Mouse (Mus musculus) gonadal fat pad, adult 2 months (tissue): ENCODE measurements around the gene Spin1. TPM values are rescaled to one million over a fixed set of nuclear protein-coding genes. Genes with fewer than 3 reads are reported as not detected.

Source experiments
- DNase-seq: peaks from one replicate; pipeline ENCODE4 v3.0.0-alpha.2; 2012; ENCODE audit warnings: low read depth
- polyA plus RNA-seq: library from polyadenylated mRNA; depleted of rRNA; stranded (reverse); fragments of >200 nt; gene quantifications from 2 replicates; pipeline ENCODE4 v1.2.3, GENCODE M21; 2012

The Spin1 gene
- polyA plus RNA-seq, 1 experiment, result 26.5 TPM

DNA sequence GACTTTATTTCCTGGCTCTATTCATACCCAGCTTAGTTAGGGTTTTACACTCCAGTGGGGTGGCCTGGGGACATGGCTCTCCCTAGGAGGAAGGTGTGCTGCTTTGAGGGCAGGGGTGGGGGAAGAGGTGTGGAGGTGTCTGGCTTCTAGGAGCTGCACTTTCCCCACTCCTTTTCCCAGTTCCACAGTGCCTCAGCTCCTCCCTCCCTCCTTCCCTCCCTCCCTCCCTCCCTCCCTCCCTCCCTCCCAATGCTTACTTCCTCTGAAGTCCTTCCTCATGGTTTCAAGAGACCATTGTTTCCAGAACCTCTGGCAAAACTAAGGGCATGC lies 37.0 kb downstream of the Spin1 start:
- no peak for DNase-seq

GRCm38 (mm10) chr13:51147106-51147505 lies 46.4 kb downstream of the Spin1 start:
- no peak for DNase-seq

DNA sequence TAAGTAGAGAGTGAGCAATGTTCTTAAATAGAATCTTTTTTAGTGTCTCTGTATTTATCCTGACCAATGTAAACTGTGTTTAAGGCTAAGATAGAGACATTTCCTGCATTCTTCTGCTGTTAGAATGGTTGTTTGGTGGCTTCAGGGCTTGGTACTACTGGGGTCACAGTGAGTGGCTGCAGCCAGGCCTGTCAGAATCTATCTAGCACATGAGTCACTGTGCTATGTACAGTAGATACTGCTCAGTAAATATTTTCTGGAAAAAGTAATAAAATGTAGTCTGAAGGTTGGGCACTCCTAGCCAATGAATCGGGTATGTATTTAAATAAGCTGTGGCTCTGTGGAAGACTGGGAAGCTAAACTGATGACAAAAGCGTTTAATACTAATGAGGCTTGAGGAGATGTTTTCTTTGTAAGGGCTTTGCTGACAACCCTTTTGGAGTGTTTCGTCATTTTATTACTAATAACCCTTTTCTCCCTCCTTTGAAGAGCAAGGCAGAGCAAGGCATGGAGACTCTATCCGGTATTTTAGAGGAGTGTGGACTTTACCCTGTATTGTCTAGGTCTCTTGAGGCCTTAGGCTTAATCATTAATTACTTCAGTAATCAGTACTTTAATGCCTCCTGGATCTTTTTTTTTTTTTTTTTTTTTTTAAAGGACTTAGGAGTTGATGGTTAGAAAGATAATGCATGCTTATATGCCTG lies 52.4 kb downstream of the Spin1 start:
- no peak for DNase-seq

GRCm38 (mm10) chr13:51153670-51154030 lies 53.0 kb downstream of the Spin1 start:
- DNase-seq, result no peak

DNA sequence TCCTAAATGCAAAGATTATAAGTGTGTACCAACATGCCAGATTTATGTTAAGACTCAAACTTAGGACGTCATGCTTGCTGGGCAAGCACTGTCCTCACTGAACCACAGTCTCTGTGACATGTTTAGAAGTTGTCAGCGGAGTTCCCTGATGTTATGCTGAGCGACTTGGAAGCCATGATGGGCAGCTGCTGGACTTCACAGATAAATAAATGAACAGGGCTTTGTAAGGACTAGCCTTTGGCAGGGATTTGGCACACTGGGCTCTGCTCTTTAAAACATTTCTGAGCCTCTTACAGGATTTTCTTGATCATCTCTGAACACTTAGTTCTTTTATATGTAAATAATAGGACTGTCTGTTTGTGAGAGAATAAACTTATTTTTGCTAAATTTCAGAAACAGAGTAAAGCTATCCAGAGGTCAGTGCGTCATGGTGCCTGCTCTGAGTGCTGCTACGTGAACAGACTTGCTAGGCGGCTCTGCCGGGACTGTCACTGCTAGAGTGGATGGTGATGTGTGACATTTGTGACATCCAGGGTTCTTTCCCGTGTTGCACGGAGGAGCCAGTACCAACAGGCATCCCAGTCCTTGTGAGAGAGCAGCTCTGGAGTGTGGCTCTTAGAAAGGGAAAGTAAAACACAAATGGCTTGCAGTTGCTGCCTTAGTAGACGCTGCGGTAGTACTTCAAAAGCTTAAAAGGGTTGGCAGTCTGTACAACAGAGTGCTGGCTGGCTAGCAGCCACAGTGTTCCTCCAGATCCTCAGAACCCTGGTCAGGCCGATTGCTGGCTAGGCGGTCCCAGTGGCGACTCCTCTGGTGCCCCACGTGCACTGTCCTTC lies 54.7 kb downstream of the Spin1 start:
- DNase-seq, result no peak

DNA sequence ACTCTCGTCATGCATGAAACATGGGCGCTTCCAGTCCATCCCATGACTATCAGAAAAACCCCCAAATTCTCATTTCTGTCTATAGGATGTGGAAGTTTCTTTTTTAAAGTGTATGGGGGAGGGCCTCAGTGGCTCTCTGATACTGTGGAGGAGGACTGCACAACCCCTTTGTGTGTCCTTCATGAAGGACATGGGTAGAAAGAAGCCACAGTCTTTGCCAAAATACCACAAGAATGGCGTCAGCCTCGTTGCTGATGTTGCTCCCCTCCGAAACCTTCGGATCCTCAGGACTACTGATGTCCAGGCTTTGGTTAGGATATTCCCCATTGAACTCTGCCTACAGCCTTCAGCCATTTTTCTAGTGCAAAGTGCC lies 55.3 kb downstream of the Spin1 start:
- no peak for DNase-seq

- DNase-seq, result no peak
Observed at GRCm38 (mm10) chr13:51157291-51157690, 56.6 kb downstream of the Spin1 start.

GRCm38 (mm10) chr13:51161672-51162071 lies 61.0 kb downstream of the Spin1 start:
- DNase-seq, result no peak

DNA sequence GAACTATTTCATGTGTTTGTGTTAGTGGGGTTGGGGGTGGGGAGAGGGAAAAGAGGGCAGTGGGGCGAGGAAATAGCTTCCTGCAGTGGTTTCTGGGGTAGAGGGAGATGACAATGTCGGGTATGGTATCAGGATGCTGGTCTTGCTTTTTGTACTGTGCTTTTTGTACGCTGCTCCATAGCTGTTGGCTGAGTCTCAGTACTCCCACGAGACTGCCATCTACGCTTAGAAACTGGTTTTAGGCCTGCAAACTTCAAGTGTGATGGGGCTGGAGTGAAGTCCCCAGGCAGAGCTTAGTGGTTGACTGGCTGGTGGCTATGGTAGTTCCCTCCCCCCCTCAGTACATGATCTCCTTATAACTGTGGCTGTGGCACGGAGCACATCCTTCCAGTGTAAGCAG lies 61.6 kb downstream of the Spin1 start:
- DNase-seq, result no peak

- DNase-seq, result no peak
Observed at GRCm38 (mm10) chr13:51166711-51167110, 66.0 kb downstream of the Spin1 start.

DNA sequence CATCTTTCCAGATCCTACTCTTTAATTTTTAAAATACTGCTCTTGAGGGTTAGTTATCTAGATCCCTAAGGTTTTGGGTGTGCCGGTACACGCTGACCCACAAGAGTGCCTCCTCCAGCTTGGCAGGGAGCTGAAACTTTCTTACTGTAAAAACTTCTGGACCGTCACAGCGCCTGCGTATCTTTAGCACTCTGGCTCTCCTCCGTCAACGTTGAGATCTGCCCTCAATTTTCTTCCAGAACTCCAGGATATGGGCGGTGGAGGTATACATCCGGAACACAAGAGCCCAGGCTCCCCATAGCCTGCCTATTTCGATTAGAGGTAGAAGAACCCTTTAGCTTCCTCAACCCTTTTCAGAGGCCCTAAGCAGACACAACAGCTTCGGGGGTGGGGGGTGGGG lies 69.5 kb downstream of the Spin1 start:
- DNase-seq, result no peak

- DNase-seq, result no peak
Observed at GRCm38 (mm10) chr13:51170691-51171680, 70.3 kb downstream of the Spin1 start, which contains the start of gene Nxnl2. Nxnl2 (plus strand) TSS chr13:51171022.

DNA sequence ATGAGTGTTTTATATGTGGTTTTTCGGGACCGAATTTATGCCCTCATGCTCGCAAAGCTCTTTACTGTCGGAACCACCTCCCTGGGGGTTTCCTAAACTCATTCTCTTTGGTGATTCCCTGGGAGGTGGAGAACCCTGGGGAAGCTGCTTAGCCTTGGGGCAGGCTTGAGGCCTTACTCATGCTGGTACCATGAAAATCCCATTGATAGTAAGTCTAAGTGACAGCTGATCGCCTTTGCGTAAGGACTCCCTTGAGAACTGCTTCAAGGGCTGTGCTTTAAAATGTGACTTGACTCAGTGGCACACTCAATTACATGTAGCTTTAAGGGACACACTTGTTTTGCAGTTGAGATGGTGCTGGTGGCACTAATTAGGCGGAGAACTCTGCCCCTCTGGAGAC lies 71.9 kb downstream of the Spin1 start:
- DNase-seq, result no peak

DNA sequence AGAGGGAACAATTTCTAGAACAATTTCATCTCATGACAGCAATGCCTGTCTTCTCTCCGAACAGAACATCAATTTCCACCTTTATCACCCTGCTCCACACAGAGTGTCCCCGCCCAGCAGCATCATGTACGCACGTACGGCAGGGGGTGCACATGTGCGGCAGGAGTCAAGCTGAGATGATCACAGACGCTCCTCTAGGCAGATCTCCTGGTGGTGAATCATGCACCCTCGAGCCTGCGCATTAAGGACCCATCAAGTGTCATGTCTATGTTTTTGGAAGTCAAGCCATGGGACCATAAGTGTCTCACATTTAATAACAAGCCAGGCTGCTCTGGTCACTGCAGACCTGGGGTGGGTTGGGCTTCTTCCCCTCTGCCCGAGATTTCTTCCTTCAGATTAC lies 78.3 kb downstream of the Spin1 start:
- DNase-seq, result no peak

GRCm38 (mm10) chr13:51179362-51179761 lies 78.7 kb downstream of the Spin1 start:
- DNase-seq, result no peak

DNA sequence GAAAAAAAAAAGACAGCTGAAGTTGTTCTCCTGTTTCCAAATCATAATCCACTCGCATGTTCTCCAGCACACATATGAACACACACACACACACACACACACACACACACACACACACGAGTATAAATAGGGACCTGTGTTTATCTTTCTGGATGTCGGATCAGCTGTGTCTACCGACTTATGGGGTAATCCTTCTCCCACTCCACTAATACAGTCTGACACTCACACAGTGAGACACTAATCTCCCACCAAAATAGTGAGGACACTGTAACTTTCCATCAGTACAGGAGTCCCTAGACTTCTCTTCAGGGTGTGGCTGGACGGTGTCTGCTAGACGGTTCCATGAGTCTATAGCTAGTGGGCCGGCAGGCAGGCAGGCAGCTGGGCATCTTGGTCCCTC lies 81.6 kb downstream of the Spin1 start:
- no peak for DNase-seq

DNA sequence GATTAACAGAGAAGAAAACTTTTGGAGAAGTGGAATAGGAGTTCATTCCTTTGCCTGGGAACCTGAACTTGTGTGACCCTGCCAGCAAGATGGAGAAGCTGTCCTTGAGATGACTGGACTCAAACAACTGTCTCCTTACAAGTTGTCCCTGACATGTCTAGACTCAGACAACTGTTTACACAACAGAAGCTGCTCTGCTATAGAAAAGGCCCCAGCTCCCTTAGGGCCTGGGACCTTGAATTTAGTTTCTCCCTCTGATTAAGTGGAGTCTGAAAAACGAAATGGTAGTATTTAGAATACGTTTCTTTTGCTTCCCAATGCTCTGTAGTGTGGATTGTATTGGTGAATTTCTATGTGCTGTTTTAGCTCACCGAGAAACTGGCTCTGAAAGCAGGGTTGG lies 84.2 kb downstream of the Spin1 start:
- no peak for DNase-seq

- DNase-seq, result no peak
Observed at GRCm38 (mm10) chr13:51190336-51190735, 89.7 kb downstream of the Spin1 start.

GRCm38 (mm10) chr13:51191416-51192140 lies 90.9 kb downstream of the Spin1 start:
- no peak for DNase-seq

- no peak for DNase-seq
Observed at GRCm38 (mm10) chr13:51193893-51194292, 93.2 kb downstream of the Spin1 start.

- no peak for DNase-seq
Observed at GRCm38 (mm10) chr13:51197699-51198098, 97.0 kb downstream of the Spin1 start.

DNA sequence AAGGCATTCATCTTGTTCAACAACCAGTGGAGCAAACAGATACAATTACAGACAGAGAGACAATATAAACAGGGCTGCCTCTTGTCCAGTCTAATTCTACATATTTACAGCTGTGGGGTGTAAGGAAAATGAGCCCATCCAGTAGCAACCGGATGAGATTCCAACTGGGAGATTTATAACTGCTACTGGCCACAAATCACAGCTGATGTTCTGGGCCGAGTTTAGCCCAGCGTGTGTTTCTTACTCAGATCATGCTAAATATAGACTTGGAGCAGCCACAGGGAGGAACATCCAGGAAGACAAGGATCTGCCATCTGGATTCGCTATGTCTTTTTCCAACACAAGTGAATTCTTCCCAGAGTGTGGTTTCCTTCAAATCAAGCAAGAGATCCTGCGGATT lies 97.5 kb downstream of the Spin1 start:
- no peak for DNase-seq
